Mouse (Mus musculus) hindbrain, embryonic 10.5 days (tissue): ENCODE measurements around the gene Kcnb1. TPM values are rescaled to one million over a fixed set of nuclear protein-coding genes. Genes with fewer than 3 reads are reported as not detected.

Experiments
- DNase-seq: peaks from one replicate; pipeline ENCODE4 v3.0.0-alpha.2; 2017; ENCODE audit warnings: low spot score
- H3K27ac ChIP-seq: fragments of 300-500 bp; sonication (generic); 2 replicates; pipeline ENCODE4 v1.5.1; 2016; ENCODE audit warnings: mild to moderate bottlenecking, moderate library complexity
- H3K27me3 ChIP-seq: fragments of 300-500 bp; sonication (generic); 2 replicates; pipeline ENCODE4 v1.6.1; 2016; ENCODE audit warnings: mild to moderate bottlenecking; ENCODE audit not compliant: poor library complexity, insufficient read depth, severe bottlenecking
- H3K36me3 ChIP-seq: fragments of 300-500 bp; sonication (generic); 2 replicates; pipeline ENCODE4 v1.6.1; 2016; ENCODE audit warnings: mild to moderate bottlenecking, moderate library complexity
- H3K4me1 ChIP-seq: fragments of 300-500 bp; sonication (generic); replicated peaks from 2 replicates; pipeline ENCODE4 v1.6.1; 2016; ENCODE audit warnings: mild to moderate bottlenecking
- H3K4me3 ChIP-seq: fragments of 300-500 bp; sonication (generic); 2 replicates; pipeline ENCODE4 v1.5.1; 2016; ENCODE audit warnings: mild to moderate bottlenecking, moderate library complexity
- H3K9me3 ChIP-seq: fragments of 300-500 bp; sonication (generic); 2 replicates; pipeline ENCODE4 v1.6.1; 2016; ENCODE audit warnings: mild to moderate bottlenecking, moderate library complexity
- WGBS: fragments of 180-500 bp; shearing (Covaris S2); methylation state at CpG from one replicate; pipeline ENCODE4 v1.1.7; 2016; 5-methylcytosine and 5-hydroxymethylcytosine counted together
- polyA plus RNA-seq: library from polyadenylated mRNA; unstranded; fragments of >200 nt; fragmentation: Nextera tagmentation; extraction: Ambion mirVana; gene quantifications from 2 replicates; pipeline ENCODE4 v1.2.1, GENCODE M21; 2016

Gene Kcnb1
- polyA plus RNA-seq, 1 experiment from 2014 or later = 0.89 TPM

DNA sequence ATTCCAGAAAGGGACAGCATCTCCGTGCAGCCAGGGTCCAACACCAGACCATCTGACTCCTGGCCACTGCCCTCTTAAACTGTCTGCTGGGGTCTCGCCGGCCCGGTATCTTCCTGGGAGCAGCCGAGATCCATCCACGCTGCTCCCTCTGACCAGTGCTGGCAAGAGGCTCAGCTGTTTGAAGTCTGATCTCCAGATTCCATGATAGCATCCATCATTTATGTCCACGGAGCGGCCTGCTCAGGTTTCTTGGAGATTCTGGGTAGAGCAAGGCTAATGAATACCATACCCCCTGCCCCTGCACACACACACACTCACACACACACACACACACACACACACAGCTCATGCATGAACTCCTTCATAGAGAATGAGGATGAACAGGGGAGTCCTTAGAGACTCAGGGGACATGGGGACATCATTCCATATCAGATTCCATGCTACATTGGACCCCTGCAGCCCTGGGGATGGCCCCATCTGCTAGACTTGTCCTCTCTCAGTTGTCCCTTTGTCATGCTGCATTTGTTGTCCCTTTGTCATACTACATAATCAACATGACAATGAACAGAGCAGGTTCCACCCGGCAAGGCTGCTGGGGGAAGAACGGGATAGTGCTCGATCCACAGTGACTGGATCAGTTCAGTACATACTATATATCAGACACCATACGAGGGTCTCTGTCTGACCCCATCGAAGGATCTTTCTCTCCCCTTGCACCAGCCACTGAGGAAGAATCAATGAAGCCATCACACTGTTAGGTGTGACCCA lies 8.9 kb upstream of the Kcnb1 start:
- 56% methylated on average over 13 of the region's 13 CpGs for WGBS
- peak overlapping the region; percentile 64 for H3K27ac ChIP-seq

DNA sequence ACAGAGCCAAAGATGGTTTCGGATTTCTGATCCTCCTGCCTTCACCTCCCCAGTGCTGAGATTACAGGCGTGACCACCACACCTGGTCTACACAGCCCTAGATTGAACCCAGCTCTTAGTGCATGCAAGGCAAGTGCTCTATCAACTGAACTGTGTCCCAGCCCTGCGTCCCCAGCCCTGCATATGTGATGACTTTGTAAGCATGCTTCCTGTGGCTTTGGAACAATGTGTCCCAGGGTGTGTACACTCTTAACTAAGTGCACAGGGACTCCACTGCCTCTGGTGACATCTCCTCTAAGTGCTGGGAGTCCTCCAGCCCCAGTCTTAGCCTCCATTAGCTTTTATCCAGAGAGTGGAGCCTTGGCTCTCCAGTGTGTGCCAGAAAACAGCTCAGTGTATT lies 3.4 kb upstream of the Kcnb1 start:
- no peak overlapping the region for H3K4me3 ChIP-seq
- no peak for DNase-seq
- WGBS = 75% methylated on average over 3 of the region's 3 CpGs
- H3K27ac ChIP-seq = no peak overlapping the region
- H3K9me3 ChIP-seq = no peaks in the 10 kb centered on the region
- H3K27me3 ChIP-seq = peaks cover 36% of the 10 kb centered on the region
- H3K36me3 ChIP-seq = no peaks in the 10 kb centered on the region
- peaks cover 30% of the 10 kb centered on the region for H3K4me1 ChIP-seq

More for the DNA sequence above, 8.9 kb upstream of the Kcnb1 start:
- no peaks in the 10 kb centered on the region for H3K36me3 ChIP-seq
- no peak overlapping the region for H3K4me3 ChIP-seq
- H3K27me3 ChIP-seq = peaks cover 6% of the 10 kb centered on the region; the same call in 1 of the 2 replicates
- no peak for DNase-seq
- H3K4me1 ChIP-seq = peaks cover 43% of the 10 kb centered on the region
- no peaks in the 10 kb centered on the region for H3K9me3 ChIP-seq

GRCm38 (mm10) chr2:167189291-167190075 lies 472 bp downstream of the Kcnb1 start:
- 1% methylated on average over 84 of the region's 91 CpGs for WGBS
- peak overlapping the region; percentile 59 for H3K4me3 ChIP-seq
- peak overlapping the region; percentile 85 for H3K27ac ChIP-seq
- peak; percentile 53 for DNase-seq
- H3K36me3 ChIP-seq = no peaks in the 10 kb centered on the region
- H3K27me3 ChIP-seq = peaks cover 68% of the 10 kb centered on the region
- H3K4me1 ChIP-seq = peaks cover 37% of the 10 kb centered on the region
- H3K9me3 ChIP-seq = no peaks in the 10 kb centered on the region

DNA sequence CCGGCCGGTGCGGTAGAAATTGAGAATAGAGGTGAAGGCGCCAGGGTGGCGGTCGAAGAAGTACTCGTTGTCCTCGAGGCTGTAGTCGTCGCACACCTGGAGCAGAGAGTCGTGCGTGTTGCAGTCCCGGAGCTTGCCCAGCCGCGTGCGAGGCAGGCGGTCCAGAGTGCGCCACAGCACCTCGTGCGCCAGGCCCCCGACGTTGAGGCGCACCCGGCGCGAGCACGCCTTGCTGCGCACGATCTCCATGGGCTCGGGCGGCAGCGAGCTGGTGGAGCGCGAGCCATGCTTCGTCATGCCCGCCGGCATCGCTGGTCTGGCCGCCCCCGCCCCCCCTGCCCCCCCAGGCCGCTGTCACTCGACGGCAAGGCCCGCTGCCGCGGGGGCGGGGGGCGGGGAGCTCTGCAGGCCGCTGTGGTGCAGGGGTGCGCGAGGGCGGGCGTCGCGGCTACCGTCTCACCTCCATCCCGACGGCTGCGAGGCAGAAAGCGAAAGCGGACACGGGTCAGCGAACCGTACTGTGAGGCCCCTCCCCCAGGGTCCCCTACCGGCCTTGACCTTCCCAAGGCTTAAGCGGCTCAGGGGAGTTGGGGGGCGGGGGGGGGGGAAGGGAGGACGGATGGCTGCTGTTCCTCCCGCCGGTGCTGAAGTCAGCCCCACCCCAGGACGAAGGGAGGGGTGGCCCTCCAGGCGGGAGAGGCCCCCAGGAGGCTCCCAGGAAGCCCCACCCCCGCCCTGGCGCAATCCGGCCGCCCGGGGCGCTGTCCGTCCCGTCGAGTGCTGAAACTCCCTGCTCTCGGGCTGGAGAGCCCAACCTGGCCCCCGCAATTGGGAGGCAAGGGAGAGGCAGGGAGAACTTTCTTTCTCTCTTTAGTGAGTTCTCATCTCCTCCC lies 1.4 kb downstream of the Kcnb1 start:
- peak overlapping the region; percentile 59 for H3K4me3 ChIP-seq
- peaks cover 1% of the 10 kb centered on the region; the same call in 1 of the 2 replicates for H3K36me3 ChIP-seq
- peak; percentile 72 for DNase-seq
- peaks cover 68% of the 10 kb centered on the region for H3K27me3 ChIP-seq
- H3K9me3 ChIP-seq = no peaks in the 10 kb centered on the region
- WGBS = 13% methylated on average over 83 of the region's 83 CpGs
- peak overlapping the region; percentile 45 for H3K27ac ChIP-seq
- H3K4me1 ChIP-seq = peaks cover 37% of the 10 kb centered on the region

GRCm38 (mm10) chr2:167187119-167187518 lies 2.8 kb downstream of the Kcnb1 start:
- DNase-seq = no peak
- H3K4me1 ChIP-seq = peaks cover 37% of the 10 kb centered on the region
- H3K27ac ChIP-seq = no peak overlapping the region
- no peak overlapping the region for H3K4me3 ChIP-seq
- H3K9me3 ChIP-seq = no peaks in the 10 kb centered on the region
- peaks cover 67% of the 10 kb centered on the region for H3K27me3 ChIP-seq
- peaks cover 9% of the 10 kb centered on the region; the same call in 1 of the 2 replicates for H3K36me3 ChIP-seq
- WGBS = 85% methylated on average over 5 of the region's 5 CpGs

DNA sequence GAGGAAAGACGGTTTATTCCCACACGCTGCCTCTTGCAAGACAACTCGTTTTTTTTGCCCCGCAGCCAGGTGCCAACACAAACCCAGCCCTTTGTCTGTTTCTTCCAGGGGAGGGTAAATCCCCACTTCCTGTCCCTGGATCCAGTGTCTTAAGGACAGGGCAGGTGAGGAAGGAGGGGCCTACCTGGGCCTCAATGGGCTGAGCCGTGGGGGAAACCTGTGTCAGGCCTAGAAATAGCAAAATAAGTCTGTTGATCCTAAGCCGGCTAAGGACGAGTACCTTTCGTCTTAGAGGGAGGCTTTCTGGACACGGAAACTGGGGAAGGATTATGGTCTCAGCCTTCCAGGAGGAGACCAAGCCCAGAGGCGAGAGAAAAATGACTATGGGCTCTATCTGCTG lies 3.4 kb downstream of the Kcnb1 start:
- no peaks in the 10 kb centered on the region for H3K9me3 ChIP-seq
- peaks cover 9% of the 10 kb centered on the region; the same call in 1 of the 2 replicates for H3K36me3 ChIP-seq
- DNase-seq = no peak
- H3K4me1 ChIP-seq = peaks cover 37% of the 10 kb centered on the region
- H3K4me3 ChIP-seq = no peak overlapping the region
- H3K27me3 ChIP-seq = peaks cover 62% of the 10 kb centered on the region
- WGBS = 56% methylated on average over 10 of the region's 10 CpGs
- H3K27ac ChIP-seq = no peak overlapping the region

DNA sequence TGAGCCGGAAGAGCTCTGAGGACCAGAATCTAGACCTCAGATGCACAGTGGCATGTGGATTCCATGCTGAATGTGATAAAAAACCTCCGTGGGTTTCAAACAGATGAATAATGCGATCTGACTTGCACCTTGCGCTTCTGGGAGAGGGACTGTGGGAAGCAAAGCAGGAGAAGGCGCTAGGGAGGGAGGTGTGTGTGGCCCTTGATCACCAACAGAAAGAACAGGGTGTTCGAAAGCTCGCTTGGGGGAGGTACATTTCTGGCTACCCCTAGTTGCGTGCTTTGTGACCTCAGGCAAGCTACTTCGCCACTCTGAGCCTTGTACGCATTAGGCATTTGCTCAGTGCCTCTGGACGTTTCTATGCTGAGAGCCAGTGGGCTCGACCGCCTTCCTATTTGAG lies 4.0 kb downstream of the Kcnb1 start:
- Histone ChIP-seq H3K36me3 (peaks cover 9% of the 10 kb centered on the region; the same call in 1 of the 2 replicates), H3K9me3 (no peaks in the 10 kb centered on the region), H3K4me1 (peaks cover 36% of the 10 kb centered on the region), H3K27ac (no peak overlapping the region), H3K27me3 (peaks cover 56% of the 10 kb centered on the region), H3K4me3 (no peak overlapping the region)
- WGBS = 66% methylated on average over 13 of the region's 13 CpGs
- DNase-seq = no peak

- 92% methylated on average over 2 of the region's 2 CpGs for WGBS
- DNase-seq = no peak
Measured at GRCm38 (mm10) chr2:167185432-167185831, 4.5 kb downstream of the Kcnb1 start.

GRCm38 (mm10) chr2:167181662-167182389 lies 8.1 kb downstream of the Kcnb1 start:
- peaks cover 9% of the 10 kb centered on the region; the same call in 1 of the 2 replicates for H3K36me3 ChIP-seq
- peaks cover 17% of the 10 kb centered on the region for H3K27me3 ChIP-seq
- DNase-seq = no peak
- no peak overlapping the region for H3K27ac ChIP-seq
- no peaks in the 10 kb centered on the region for H3K9me3 ChIP-seq
- H3K4me3 ChIP-seq = no peak overlapping the region
- 89% methylated on average over 14 of the region's 14 CpGs for WGBS
- peaks cover 13% of the 10 kb centered on the region for H3K4me1 ChIP-seq

More at GRCm38 (mm10) chr2:167185432-167185831, 4.5 kb downstream of the Kcnb1 start:
- H3K4me3 ChIP-seq = no peak overlapping the region
- H3K27ac ChIP-seq = no peak overlapping the region
- H3K4me1 ChIP-seq = peaks cover 31% of the 10 kb centered on the region
- H3K9me3 ChIP-seq = no peaks in the 10 kb centered on the region
- peaks cover 9% of the 10 kb centered on the region; the same call in 1 of the 2 replicates for H3K36me3 ChIP-seq
- H3K27me3 ChIP-seq = peaks cover 50% of the 10 kb centered on the region

GRCm38 (mm10) chr2:167181096-167181495 lies 8.9 kb downstream of the Kcnb1 start:
- Histone ChIP-seq H3K36me3 (peaks cover 9% of the 10 kb centered on the region; the same call in 1 of the 2 replicates), H3K9me3 (no peaks in the 10 kb centered on the region), H3K4me3 (no peak overlapping the region), H3K4me1 (peaks cover 7% of the 10 kb centered on the region), H3K27me3 (peaks cover 9% of the 10 kb centered on the region), H3K27ac (no peak overlapping the region)
- no peak for DNase-seq
- WGBS = 87% methylated on average over 8 of the region's 8 CpGs

GRCm38 (mm10) chr2:167179301-167179700 lies 10.7 kb downstream of the Kcnb1 start:
- H3K4me3 ChIP-seq = no peak overlapping the region
- peaks cover 5% of the 10 kb centered on the region; the same call in 1 of the 2 replicates for H3K4me1 ChIP-seq
- 87% methylated on average over 10 of the region's 10 CpGs for WGBS
- DNase-seq = no peak
- H3K27me3 ChIP-seq = no peaks in the 10 kb centered on the region
- peaks cover 9% of the 10 kb centered on the region; the same call in 1 of the 2 replicates for H3K36me3 ChIP-seq
- no peaks in the 10 kb centered on the region for H3K9me3 ChIP-seq
- H3K27ac ChIP-seq = no peak overlapping the region
